Mouse (Mus musculus) testis, adult 2 months (tissue): ENCODE measurements at regions not wholly inside any gene's neighbourhood (a gene's known extent, or its start where the extent isn't known, plus 50 kb on each side); places are given as distances from the start of the nearest gene placed in this dataset.

Source experiments
- CTCF ChIP-seq: fragments of 200-500 bp; IDR thresholded peaks from 2 replicates; pipeline ENCODE4 v1.5.1; 2012; ENCODE audit warnings: low read depth, mild to moderate bottlenecking, inconsistent platforms, low read length, moderate library complexity; ENCODE audit not compliant: control insufficient read depth, insufficient read depth, insufficient replicate concordance
- POLR2A ChIP-seq: fragments of 200-500 bp; IDR thresholded peaks from 2 replicates; pipeline ENCODE4 v1.6.1; 2012; ENCODE audit warnings: low read depth, mild to moderate bottlenecking, inconsistent platforms, low read length, moderate library complexity; ENCODE audit not compliant: control insufficient read depth

GRCm38 (mm10) chr3:34299637-34300036 is 218.5 kb upstream of the Dnajc19 start:
- no peak for TF ChIP-seq POLR2A
- no peak for TF ChIP-seq CTCF
